Mouse (Mus musculus) heart, embryonic 13.5 days (tissue): ENCODE measurements at regions not wholly inside any gene's neighbourhood (a gene's known extent, or its start where the extent isn't known, plus 50 kb on each side); places are given as distances from the start of the nearest gene placed in this dataset.

ENCODE experiments used
- ATAC-seq: fragments of 200-750 bp; cut with Nextera tagmentation; 2 replicates; pipeline ENCODE4 v1.8.0; 2017; ENCODE audit warnings: moderate TSS enrichment; ENCODE audit not compliant: insufficient number of reproducible peaks, low FRiP score, low TSS enrichment; ENCODE audit errors: extremely low read depth
- H3K27ac ChIP-seq: fragments of 300-500 bp; sonication (generic); replicated peaks from 2 replicates; pipeline ENCODE4 v1.5.1; 2015; ENCODE audit warnings: moderate library complexity, mild to moderate bottlenecking, inconsistent platforms
- H3K27me3 ChIP-seq: fragments of 300-500 bp; sonication (generic); replicated peaks from 2 replicates; pipeline ENCODE4 v1.6.1; 2015; ENCODE audit warnings: mild to moderate bottlenecking, inconsistent platforms
- H3K36me3 ChIP-seq: fragments of 300-500 bp; sonication (generic); 2 replicates; pipeline ENCODE4 v1.6.1; 2015; ENCODE audit warnings: mild to moderate bottlenecking, inconsistent platforms
- H3K4me1 ChIP-seq: fragments of 300-500 bp; sonication (generic); 2 replicates; pipeline ENCODE4 v1.6.1; 2015; ENCODE audit warnings: inconsistent platforms
- H3K4me2 ChIP-seq: fragments of 300-500 bp; sonication (generic); 2 replicates; pipeline ENCODE4 v1.6.1; 2015; ENCODE audit warnings: inconsistent platforms, mild to moderate bottlenecking, moderate library complexity
- H3K4me3 ChIP-seq: fragments of 300-500 bp; sonication (generic); 2 replicates; pipeline ENCODE4 v1.5.1; 2015; ENCODE audit warnings: moderate library complexity, mild to moderate bottlenecking, inconsistent platforms
- H3K9ac ChIP-seq: fragments of 300-500 bp; sonication (generic); 2 replicates; pipeline ENCODE4 v1.6.1; 2015; ENCODE audit warnings: inconsistent platforms, mild to moderate bottlenecking, moderate library complexity
- H3K9me3 ChIP-seq: fragments of 300-500 bp; sonication (generic); 2 replicates; pipeline ENCODE4 v1.6.1; 2016; ENCODE audit warnings: inconsistent platforms
- WGBS: fragments of 180-500 bp; shearing (Covaris S2); methylation state at CpG from one replicate; pipeline ENCODE4 v1.1.7; 2015; ENCODE audit warnings: mixed read lengths; 5-methylcytosine and 5-hydroxymethylcytosine counted together

- WGBS, result 62% methylated on average over 5 of the region's 5 CpGs
- Histone ChIP-seq H3K4me2 (no peak overlapping the region), H3K4me1 (no peaks in the 10 kb centered on the region), H3K4me3 (no peak overlapping the region), H3K36me3 (no peaks in the 10 kb centered on the region), H3K27ac (no peak overlapping the region), H3K9me3 (no peaks in the 10 kb centered on the region), H3K9ac (no peak overlapping the region), H3K27me3 (no peaks in the 10 kb centered on the region)
- ATAC-seq, result no peak
Observed at GRCm38 (mm10) chr13:117472726-117473125, 129.4 kb upstream of the Hcn1 start.

GRCm38 (mm10) chr13:117482624-117483023 is 119.5 kb upstream of the Hcn1 start:
- H3K4me2 ChIP-seq, result no peak overlapping the region
- H3K9me3 ChIP-seq, result no peaks in the 10 kb centered on the region
- no peak for ATAC-seq
- no peaks in the 10 kb centered on the region for H3K36me3 ChIP-seq
- H3K4me1 ChIP-seq, result no peaks in the 10 kb centered on the region
- H3K4me3 ChIP-seq, result no peak overlapping the region
- 55% methylated on average over 3 of the region's 3 CpGs for WGBS
- no peak overlapping the region for H3K27ac ChIP-seq
- H3K9ac ChIP-seq, result no peak overlapping the region
- H3K27me3 ChIP-seq, result no peaks in the 10 kb centered on the region

- H3K36me3 ChIP-seq, result no peaks in the 10 kb centered on the region
Observed at GRCm38 (mm10) chr13:117508746-117509145, 93.4 kb upstream of the Hcn1 start.

GRCm38 (mm10) chr13:117550108-117550507 is 52.0 kb upstream of the Hcn1 start:
- WGBS, result 40% methylated on average over 3 of the region's 3 CpGs
- H3K4me3 ChIP-seq, result no peak overlapping the region
- H3K9ac ChIP-seq, result no peak overlapping the region
- H3K27ac ChIP-seq, result no peak overlapping the region
- no peaks in the 10 kb centered on the region for H3K36me3 ChIP-seq
- H3K4me2 ChIP-seq, result no peak overlapping the region
- H3K4me1 ChIP-seq, result no peaks in the 10 kb centered on the region
- H3K27me3 ChIP-seq, result no peaks in the 10 kb centered on the region
- no peaks in the 10 kb centered on the region for H3K9me3 ChIP-seq
- no peak for ATAC-seq

More at GRCm38 (mm10) chr13:117508746-117509145, 93.4 kb upstream of the Hcn1 start:
- ATAC-seq, result no peak
- H3K9me3 ChIP-seq, result no peaks in the 10 kb centered on the region
- no peak overlapping the region for H3K9ac ChIP-seq
- WGBS, result 76% methylated on average over 4 of the region's 4 CpGs
- no peak overlapping the region for H3K27ac ChIP-seq
- no peak overlapping the region for H3K4me2 ChIP-seq
- no peak overlapping the region for H3K4me3 ChIP-seq
- H3K27me3 ChIP-seq, result no peaks in the 10 kb centered on the region
- H3K4me1 ChIP-seq, result no peaks in the 10 kb centered on the region
